Mouse (Mus musculus): Measurements from ENCODE around the gene Twist2.

DNA sequence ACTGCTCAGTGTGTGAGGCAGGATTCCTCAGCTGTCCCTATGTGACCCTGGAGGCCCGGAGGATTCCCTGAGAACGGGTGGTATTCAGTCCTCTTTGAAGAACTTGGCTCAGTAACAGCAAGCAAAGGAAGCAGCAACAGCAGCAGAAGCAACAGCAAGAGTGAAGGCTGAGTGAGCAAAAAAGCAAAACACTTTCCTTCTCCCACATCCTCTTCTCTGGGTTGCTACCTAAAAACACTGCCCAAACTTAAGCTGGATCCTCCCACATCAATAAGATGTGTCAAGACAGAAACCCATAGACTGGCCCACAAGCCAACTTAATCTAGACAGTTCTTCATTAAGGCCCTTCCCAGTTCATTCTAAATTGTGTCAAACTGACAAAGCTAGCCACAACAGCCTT is 64.7 kb downstream of the Twist2 start:
- TF ChIP-seq CTCF (IDR thresholded peaks at IDR 0.05; ENCODE audit: extremely low read depth, insufficient read length, insufficient replicate concordance, low read depth, low read length), result no peak
- no peak for TF ChIP-seq POLR2A (IDR thresholded peaks at IDR 0.05; ENCODE audit: low read depth, low read length)
